Mouse (Mus musculus) gastrocnemius, adult 2 months (tissue): Measurements from ENCODE around the gene Lypd3. TPM values are rescaled to one million over a fixed set of nuclear protein-coding genes. Genes with fewer than 3 reads are reported as not detected.
"Not testable (repeated sequence)": the region's sequence is repeated elsewhere in the genome, so short reads cannot be mapped to it uniquely, and the experiment has no call there.

Experiments used
- DNase-seq: peaks from one replicate; pipeline ENCODE4 v3.0.0; 2022
- H3K27ac ChIP-seq: fragments of 200-600 bp; 2 replicates; pipeline ENCODE4 v1.8.1; 2022; ENCODE audit warnings: mild to moderate bottlenecking
- H3K4me3 ChIP-seq: fragments of 200-600 bp; 2 replicates; pipeline ENCODE4 v1.8.1; 2022; ENCODE audit warnings: mild to moderate bottlenecking, moderate library complexity
- CTCF ChIP-seq: fragments of 200-600 bp; IDR thresholded peaks from 2 replicates; pipeline ENCODE4 v1.8.1; 2022; ENCODE audit warnings: antibody characterized with exemption, mild to moderate bottlenecking, moderate library complexity
- intact Hi-C: fragments of 180-260 bp; cut with DNase I; formaldehyde crosslinking; loops from one replicate; pipeline ENCODE4 v1.15.1; 2025
- total RNA-seq, 2 experiments: library from RNA; stranded (reverse); gene quantifications; 2 replicates each; pipeline ENCODE4 v1.2.3; 2021

Gene Lypd3
- total RNA-seq, 2 experiments from 2014 or later = not detected

DNA sequence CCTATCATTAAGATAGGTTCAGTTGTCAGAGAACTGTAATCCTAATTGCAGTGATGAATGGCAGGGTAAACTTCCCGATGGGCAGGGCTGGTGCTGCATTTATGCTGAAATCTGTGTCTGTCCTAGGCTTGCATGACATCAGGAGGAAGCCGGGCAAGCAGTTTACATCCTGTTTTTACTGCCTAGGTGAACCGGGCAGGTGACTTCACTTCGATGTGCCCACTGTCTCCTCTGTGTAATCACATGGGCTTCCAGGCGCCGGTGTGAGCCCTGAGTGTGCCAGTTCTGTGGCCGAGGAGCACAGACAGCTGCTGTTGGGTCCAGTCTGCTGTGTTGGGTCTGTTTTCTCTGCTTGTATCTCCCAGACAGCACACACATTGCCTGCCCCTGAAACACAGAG, 10.1 kb downstream of the Lypd3 start:
- no peak for TF ChIP-seq CTCF
- no peak for DNase-seq
- Histone ChIP-seq H3K27ac (no peak overlapping the region), H3K4me3 (no peak overlapping the region)
- intact Hi-C loops = no loop called here

DNA sequence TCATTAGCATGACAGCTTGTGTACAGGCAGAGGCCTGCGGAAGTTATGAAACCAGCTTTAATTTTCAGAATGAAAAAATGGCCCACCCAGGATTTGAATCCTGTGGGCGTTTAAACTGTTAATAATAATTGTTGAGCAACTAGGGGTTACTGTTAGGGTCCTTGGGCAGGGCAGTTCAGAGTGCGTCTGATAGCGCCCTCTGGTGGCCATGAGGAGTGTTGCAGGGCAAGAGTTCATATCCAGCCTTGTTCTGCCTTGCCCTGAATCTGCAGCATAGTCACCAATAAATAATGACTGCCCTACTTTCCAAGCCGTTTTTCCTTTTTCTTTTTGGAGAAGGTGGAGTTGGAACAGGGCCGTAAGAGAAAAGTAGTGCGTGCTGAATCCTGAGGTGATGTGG, 17.3 kb downstream of the Lypd3 start:
- Histone ChIP-seq H3K27ac (no peak overlapping the region), H3K4me3 (no peak overlapping the region)
- DNase-seq = peak; percentile 63
- intact Hi-C loops = loop anchor here (1.0 kb wide), 1 partner anchor 52 kb away; no protein-coding TSS in a partner anchor
- no peak; the same call in 1 of the 2 replicates for TF ChIP-seq CTCF

DNA sequence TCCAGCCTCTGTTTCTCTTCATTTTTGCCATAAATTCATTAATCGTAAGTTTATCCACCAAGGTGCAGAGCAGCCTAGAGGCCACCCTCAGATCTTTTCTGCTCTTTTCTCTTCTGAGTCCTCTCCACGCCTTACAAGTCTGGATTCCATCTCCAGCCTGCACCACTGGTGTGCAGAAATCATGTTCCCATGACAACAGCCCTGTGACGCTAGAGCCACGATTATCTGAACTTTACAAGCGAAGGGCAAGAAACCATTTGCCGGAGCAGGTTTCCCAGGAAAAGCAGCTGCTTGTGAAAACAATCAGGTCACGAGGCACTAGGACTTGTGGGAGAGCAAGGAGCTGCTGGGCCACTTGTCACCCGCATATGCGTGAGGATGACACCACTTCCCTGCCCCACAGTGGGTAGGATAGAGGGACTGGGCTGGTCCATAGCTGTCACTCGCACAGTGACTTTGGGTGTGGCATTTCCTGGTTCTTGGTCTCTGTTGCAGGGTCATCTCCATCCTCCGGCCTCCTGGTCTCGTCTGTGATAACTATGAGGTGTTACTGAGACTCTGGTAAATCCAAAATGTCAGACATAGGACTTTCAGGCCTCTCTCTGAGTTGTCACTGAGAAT, 23.5 kb downstream of the Lypd3 start:
- Histone ChIP-seq H3K27ac (no peak overlapping the region), H3K4me3 (no peak overlapping the region)
- no peak for DNase-seq
- intact Hi-C loops = no loop called here
- no peak for TF ChIP-seq CTCF

DNA sequence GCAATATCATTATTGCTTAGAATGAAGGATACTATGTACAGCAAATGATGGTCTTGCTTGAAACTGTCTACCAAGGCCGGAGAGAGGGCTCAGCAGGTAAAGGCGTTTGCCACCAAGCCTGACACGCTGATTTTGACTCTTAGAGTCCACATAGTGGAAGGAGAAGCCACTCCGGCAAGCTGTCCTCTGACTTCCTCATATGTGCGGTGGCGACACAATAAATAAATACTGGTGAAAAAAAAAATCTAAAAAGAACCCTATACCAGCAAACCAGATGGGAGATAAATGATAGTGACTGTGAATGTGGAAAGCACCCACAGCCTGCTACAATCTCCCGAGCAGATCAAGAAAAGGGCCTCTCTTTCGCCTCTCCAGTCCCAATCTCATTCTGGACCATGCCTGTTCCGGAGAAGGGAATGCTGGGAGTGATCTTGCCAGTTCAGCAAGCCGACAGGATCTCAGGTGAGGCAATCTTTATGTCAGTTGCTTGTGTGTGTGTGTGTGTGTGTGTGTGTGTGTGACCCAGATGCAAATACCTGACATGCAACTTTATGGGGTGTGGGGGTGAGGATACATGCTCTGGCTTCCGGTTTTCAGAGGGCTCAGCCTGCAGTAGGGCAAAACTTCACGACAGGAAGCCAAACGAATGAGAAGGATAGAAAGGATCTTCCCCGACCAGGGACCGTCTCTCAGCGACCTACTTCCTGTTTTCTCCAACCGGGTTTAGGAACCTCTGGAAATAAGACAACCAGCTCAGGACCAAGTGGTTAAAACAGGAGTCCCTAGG, 25.0 kb downstream of the Lypd3 start:
- H3K27ac ChIP-seq = no peak overlapping the region
- no peak for TF ChIP-seq CTCF
- intact Hi-C loops = no loop called here
- DNase-seq = no peak
- H3K4me3 ChIP-seq = no peak overlapping the region

DNA sequence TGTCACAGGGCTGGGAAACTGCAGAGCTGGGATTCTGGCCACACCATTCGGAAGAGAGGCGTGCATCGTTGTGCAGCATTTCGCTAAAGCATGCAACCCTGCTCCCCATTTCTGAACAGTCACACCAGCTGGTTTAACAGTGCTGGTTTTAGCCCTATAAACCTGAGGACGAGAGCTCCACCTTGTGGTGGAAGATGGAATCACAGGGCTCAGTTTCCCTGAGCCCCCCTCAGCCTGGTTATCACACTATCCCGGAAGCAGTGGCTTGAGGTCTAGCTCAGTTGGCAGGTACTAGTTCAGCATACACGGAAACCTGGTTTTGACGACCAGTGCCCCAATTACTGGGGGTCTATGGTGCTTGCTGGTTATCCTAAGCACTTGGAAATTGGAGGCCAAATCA, 26.2 kb downstream of the Lypd3 start:
- DNase-seq = peak; percentile 61
- Histone ChIP-seq H3K27ac (no peak overlapping the region), H3K4me3 (no peak overlapping the region)
- peak; percentile 86 for TF ChIP-seq CTCF
- intact Hi-C loops = no loop called here

DNA sequence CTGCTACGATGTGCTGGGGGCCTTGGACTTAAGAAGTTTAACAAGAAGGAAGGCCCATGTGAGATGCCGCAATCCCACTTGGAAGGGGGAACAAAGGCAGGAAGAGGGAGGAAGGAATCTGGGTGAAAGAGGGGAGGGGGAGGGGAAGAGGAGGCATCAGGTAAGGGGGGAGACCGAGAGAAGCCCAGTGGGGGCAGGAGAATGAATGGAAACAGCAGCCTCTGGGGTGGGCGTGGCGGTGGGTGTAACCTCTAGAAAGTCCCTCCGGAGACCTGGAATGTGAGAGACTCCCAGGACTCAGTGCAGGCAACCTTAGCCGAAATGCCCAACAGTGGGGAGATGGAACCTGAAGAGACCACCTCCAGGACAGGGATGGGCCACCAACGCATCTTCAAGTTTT, 28.0 kb downstream of the Lypd3 start:
- intact Hi-C loops = no loop called here

DNA sequence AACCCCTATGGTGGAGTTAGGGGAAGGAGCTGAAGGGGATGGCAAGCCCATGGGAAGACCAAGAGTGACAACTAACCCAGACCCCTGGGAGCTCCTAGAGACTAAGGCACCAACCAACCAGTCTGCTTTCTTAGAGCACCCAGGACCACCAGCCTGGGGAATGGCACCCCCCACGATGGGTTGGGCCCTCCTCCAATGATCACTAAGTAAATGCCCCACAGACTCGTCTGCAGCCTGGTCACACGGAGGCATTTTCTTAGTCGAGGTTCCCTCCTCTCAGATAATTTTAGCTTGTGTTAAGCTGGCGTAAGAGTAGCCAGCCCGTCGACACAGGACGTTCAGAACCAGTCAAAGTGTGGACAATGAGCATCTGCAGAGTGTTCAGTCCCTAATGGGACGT, 28.6 kb downstream of the Lypd3 start:
- intact Hi-C loops = no loop called here
- no peak overlapping the region for H3K27ac ChIP-seq
- no peak for TF ChIP-seq CTCF
- no peak for DNase-seq
- H3K4me3 ChIP-seq = no peak overlapping the region

More for the DNA sequence above, 28.0 kb downstream of the Lypd3 start:
- Histone ChIP-seq H3K4me3 (no peak overlapping the region), H3K27ac (no peak overlapping the region)
- TF ChIP-seq CTCF = no peak
- no peak for DNase-seq

DNA sequence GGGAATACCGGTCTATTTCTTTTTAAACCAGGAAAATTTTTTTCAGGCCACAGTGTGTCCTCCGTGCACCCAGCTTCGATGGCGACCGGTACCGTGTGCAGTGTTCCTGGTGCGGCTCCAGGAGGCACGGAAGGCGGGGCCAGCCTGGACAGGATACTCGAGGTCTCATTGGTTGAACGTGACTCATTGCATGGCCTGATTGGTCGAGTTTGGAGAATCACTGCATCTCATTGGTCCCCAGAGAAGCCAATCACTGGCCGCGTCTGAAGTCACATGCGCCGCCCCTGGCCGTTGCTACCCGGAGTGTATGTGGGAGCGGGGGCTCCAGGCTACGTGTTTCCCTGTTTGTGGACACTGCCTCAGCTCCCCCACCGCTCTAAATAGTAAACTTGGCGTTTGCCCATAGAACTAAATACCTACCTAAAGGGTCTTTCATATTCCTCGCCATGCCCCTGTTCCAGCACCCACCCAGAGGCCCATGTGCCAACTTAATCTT, 35.6 kb downstream of the Lypd3 start:
- intact Hi-C loops = loop anchor here (2.0 kb wide), 1 partner anchor 49 kb away; no protein-coding TSS in a partner anchor
- Histone ChIP-seq H3K27ac (no peak overlapping the region), H3K4me3 (no peak overlapping the region)
- no peak for TF ChIP-seq CTCF
- no peak for DNase-seq

DNA sequence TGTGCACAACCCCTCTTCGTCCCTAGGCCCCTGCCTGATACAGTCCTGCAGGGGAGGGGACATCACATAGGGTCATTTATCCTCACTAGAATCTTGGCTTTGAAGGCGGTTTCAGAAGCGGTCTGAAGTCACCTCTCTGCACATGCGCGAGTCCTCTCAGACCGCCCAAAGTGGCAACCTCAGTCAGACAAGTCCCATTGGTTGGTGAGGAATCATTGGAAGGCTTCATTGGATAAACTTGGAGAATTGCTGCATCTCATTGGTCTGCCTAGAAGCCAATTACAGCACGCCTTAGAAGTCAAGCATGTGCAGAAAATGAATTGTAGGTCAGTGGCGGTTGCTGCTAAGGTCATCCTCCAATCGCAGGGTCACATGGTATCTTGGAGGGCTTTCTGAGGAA, 40.2 kb downstream of the Lypd3 start, which contains the start of gene Tex101:
Gene Tex101, minus strand, starts transcription at position 101 of the 400 bp plus-strand sequence.
- no peak within 1 kb of the TSS for H3K27ac ChIP-seq
- intact Hi-C loops = no loop called here
- DNase-seq = no peak
- H3K4me3 ChIP-seq = no peak within 1 kb of the TSS
- no peak for TF ChIP-seq CTCF

DNA sequence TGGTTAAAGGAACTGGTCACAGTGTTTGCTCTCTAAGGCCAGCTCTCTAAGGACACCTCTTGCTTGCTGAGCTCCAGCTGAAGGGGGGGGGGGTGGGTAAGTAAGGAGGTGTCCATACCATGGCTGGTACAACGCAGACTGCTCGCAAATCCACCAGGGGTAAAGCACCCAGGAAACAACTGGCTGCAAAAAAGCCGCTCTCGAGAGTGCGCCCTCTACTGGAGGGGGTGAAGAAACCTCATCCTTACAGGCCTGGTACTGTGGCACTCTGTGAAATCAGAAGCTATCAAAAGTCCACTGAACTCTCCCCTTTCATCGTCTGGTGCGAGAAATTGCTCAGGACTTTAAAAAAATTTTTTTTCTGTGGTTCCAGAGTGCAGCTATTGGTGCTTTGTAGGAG, 47.8 kb downstream of the Lypd3 start:
- intact Hi-C loops, H3K27ac ChIP-seq, H3K4me3 ChIP-seq, DNase-seq: not testable (repeated sequence)
- peak; percentile 30; the same call in 1 of the 2 replicates for TF ChIP-seq CTCF

DNA sequence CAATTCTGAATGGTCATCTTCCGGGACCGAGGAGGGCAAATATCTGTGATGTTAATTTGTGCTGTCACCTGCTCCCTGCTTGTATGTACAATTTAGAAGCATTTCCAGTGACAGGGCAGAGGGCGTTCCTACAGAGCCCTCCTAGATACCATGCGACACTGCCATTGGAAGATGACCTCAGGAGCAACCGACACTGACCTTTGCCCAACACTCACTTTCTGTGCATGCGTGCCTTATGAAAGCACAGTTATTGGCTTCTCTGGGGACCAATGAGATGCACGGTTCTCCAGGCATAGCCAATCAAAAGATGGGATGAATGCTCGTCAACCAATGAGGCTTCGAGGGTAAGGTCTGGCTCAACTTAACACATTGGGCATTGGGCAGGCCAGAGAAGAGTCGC, 51.2 kb downstream of the Lypd3 start:
- DNase-seq, H3K4me3 ChIP-seq, intact Hi-C loops, H3K27ac ChIP-seq: not testable (repeated sequence)

Other genes with a start within 250 kb of the Lypd3 start
- 10 to 100 TPM in 1 of 2 experiments, 1 to 10 TPM in 1; 9.4 to 10.2 TPM for gene Smg9, start 236.9 kb upstream of the Lypd3 start, total RNA-seq
- gene Irgc1, start 184.3 kb upstream of the Lypd3 start, total RNA-seq = not detected
- gene Plaur, start 174.1 kb upstream of the Lypd3 start, total RNA-seq = 1 to 10 TPM in 1 of 2 experiments, under 1 TPM in 1; 0.89 to 1.3 TPM
- 1 to 10 TPM; 2.4 to 2.8 TPM for gene Cadm4, start 154.5 kb upstream of the Lypd3 start, total RNA-seq
- gene Zfp428, start 129.5 kb upstream of the Lypd3 start, total RNA-seq = 1 to 10 TPM; 3.5 to 6.5 TPM
- gene AC161166.1, start 124.1 kb upstream of the Lypd3 start, total RNA-seq = not detected
- 10 to 100 TPM; 11.5 to 16.1 TPM for gene Irgq, start 105.9 kb upstream of the Lypd3 start, total RNA-seq
- gene Pinlyp, start 90.4 kb upstream of the Lypd3 start, total RNA-seq = not detected
- gene Xrcc1, start 90.3 kb upstream of the Lypd3 start, total RNA-seq = 10 to 100 TPM; 18.3 to 18.5 TPM
- gene Ethe1, start 49.0 kb upstream of the Lypd3 start, total RNA-seq = 10 to 100 TPM; 22.0 to 27.4 TPM
- gene Zfp575, start 48.9 kb upstream of the Lypd3 start, total RNA-seq = under 1 TPM in 1 of 2 experiments, not detected in 1; 0.17 TPM
- under 1 TPM; 0.54 to 0.59 TPM for gene Phldb3, start 25.8 kb upstream of the Lypd3 start, total RNA-seq
- gene Tex101, start 40.1 kb downstream of the Lypd3 start, total RNA-seq = not detected
- not detected for gene BC049730, start 72.7 kb downstream of the Lypd3 start, total RNA-seq
- gene Gm4763, start 90.4 kb downstream of the Lypd3 start, total RNA-seq = not detected
- gene Cd177, start 123.8 kb downstream of the Lypd3 start, total RNA-seq = not detected
- not detected for gene Ceacam10, start 140.7 kb downstream of the Lypd3 start, total RNA-seq
- not detected for gene Gm9844, start 225.7 kb downstream of the Lypd3 start, total RNA-seq
- gene Lypd4, start 233.4 kb downstream of the Lypd3 start, total RNA-seq = not detected
- gene Dmrtc2, start 233.5 kb downstream of the Lypd3 start, total RNA-seq = not detected
- 100 to 1,000 TPM; 326 to 419 TPM for gene Rps19, start 247.8 kb downstream of the Lypd3 start, total RNA-seq